Mouse (Mus musculus): ENCODE results near the gene Zfp51.
"Not testable (repeated sequence)": the region's sequence is repeated elsewhere in the genome, so short reads cannot be mapped to it uniquely, and the experiment has no call there.

The Zfp51 gene

DNA sequence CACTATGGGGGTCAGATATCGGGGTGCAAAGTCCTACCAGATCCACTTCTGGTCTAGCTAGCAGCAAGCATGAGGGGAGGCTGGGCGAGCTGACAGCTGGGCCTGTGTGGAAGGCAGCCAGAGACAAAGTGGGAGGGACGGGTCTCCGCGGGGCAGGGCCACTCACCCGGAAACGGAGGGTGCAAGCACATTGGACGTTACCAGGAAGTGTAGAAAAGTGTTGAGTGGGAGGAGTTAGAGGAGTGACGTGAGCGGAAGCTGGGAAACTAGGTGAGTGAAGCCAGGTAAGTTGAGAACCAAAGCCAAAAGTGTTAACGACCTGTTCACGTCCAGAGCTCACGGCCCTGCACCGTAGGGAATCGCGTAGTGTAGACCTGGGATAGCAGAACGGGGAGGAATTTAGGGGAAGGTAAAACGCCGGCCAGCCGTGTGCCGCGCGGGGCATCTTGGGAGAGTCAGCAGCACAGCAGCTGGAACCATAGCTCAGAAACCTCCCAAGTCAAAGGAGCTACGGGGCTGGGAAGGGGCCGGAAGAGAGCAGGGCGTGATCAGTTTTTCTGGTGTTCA lies at the start of gene Zfp51:
Gene Zfp51 (plus strand): TSS at position 237 of the 567 bp plus-strand sequence.
- DNase-seq (ENCODE audit: extremely low spot score, low spot score): peak; percentile 84

DNA sequence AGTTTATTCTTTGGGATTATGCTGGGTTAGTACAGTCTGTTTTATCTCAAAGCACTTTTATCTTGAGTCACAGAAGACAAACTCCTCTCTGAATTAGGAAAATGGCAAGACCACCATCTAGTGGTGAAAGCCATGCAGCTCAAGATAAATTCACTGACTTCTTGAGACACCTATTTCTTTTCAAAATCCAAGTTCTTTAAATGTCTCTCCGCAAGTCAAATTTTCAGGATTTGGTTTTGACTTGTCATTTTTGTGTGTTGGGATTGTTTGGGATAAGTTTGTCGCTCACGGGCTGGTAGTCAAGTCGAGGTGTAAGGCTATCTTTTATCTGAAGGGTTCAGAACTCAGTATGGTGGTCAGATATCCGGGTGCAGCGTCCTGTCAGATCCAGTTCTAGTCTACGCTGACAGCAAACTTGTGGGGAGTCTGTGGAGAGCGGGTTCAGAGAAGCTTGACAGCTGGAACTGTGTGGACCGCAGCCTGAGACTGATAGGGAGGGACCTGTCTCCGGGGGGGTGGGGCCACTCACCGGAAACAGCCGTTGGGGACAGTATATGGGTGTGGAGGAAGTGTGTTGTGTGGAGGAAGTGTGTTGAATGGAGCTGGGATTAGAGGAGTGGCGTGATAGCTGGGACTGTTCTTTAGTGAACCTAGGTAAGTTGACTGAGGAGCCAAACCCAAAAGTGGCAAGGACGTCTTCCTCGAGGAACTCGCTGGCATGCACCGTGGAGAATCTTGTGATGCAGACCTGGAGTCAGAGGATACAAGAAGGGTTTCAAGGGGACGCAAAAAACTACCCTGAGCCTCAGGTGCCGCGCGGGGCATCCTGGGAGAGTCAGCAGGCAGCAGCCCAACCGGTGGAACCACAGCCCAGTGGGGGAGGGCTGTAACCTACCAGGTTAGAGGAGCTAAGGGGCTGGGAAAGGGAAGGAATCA lies 27.2 kb upstream of the Zfp51 start, which contains the start of gene Zfp54:
Gene Zfp54 (plus strand): TSS at position 564 of the 936 bp plus-strand sequence.
- peak; percentile 54 for DNase-seq (ENCODE audit: extremely low spot score, low spot score)

DNA sequence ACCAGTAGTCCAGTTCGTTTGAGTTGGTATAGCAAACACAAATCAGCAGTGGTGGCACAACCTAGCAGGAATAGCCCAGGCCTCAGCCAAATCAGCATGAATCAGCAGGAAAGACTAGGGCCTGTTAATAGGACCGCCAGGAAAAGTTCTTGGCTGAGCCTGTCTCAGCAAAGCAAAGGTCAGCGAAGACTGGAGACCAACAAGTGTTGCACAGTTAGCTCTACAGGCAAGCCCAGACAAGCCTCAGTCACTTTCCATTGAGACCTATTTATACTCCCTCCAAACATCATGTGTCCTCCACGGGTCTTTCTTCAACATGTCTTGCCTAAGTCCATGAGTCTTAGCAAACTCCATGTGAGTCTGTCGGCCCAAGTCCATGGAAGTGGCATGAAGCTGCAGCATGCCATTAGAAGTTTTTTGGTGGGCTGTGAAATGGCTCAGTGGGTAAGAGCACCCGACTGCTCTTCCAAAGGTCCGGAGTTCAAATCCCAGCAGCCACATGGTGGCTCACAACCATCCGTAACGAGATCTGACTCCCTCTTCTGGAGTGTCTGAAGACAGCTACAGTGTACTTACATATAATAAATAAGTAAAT lies 11.3 kb upstream of the Zfp51 start:
- not testable (repeated sequence) for DNase-seq (ENCODE audit: extremely low spot score, low spot score)

DNA sequence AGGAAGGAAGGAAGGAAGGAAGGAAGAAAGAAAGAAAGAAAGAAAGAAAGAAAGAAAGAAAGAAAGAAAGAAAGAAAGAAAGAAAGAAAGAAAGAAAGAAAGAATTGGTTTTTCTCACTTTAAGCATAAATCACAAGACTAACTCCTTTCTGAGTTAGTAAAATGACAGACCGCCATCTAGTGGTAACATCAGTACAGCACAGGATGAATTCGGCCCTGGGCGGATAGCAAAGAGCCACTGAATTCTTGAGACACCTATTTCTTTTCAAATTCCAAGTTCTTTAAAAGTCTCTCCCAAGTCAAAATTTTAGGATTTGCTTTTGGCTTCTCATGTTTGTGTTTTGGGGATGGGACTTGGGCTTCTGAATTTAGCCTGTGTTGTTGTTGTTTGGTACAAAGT lies 505 bp upstream of the Zfp51 start:
- DNase-seq (ENCODE audit: extremely low spot score, low spot score): no peak

DNA sequence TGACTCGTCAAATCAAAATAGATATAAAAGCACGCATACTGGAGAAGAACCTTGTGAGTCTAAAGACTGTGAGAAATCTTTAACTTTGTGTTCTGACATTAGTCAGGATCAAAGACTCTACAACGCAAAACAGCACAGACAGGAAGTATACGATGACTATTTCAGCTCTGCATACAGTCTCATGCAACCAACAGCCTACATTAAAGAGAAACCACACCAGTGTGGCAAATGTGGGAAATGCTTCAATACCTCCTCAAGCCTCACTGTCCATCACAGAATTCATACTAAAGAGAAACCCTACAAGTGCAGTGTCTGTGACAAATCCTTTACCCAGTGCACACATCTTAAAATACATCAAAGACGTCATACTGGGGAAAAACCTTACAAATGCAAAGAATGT lies 13.4 kb downstream of the Zfp51 start:
- no peak for DNase-seq (ENCODE audit: extremely low spot score, low spot score)

DNA sequence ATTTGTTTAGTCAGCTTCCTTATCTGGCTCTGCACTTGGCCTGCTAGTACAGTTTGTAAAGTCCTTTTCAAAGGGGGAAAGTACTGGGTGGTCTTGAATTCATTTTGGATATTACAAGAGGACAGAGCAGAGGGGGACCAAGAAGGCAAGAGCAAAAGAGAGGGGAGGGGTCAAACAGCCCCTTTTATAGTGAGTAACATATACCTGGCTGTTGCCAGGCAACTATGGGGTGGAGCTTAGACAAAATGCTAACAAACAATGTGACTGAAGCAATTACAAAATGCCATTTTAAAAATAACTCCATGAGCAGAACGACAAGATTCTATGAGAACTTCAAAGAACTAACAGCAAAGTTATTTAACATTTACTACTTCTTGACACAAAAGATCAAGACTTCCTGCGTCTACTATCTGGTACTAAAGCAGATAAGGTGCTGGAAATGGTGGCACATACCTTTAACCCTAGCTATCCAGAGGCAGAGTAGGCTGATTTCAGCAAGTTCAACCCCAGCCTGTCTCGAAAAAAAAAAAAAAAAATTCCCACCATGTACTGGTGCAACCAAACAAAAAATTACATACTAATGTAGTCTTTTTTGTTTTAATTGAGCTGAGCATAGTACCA lies 22.0 kb downstream of the Zfp51 start:
- no peak for DNase-seq (ENCODE audit: extremely low spot score, low spot score)

DNA sequence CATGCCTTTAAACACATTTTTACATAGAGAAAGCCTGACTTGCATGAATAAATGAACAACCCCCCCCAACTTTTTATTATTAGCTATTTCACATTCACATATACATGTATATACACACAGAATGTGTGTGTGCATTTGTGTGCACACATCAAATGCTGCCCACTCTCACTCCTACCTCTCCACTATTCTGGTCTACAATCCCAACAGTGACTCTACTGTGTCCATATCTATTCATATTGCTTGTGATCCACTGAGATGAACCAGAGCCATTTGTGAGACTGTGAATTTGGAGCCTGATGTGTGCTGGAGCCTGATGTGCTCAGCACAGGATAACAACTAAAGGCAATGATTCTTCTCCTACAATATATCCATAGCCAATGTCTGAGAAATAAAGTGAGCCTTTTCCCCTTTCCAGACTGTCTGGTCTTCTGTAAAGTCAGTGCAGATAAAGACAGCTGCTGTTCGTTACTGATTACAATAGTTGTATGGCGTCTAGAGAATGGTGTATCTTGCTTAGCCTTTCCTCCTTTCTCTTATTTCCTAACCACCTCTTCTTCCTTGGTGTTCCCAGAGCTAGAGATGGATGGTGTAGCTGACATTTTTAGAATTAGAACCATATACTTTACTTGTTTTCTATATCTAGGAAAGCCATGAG lies 22.6 kb downstream of the Zfp51 start:
- no peak for DNase-seq (ENCODE audit: extremely low spot score, low spot score)

DNA sequence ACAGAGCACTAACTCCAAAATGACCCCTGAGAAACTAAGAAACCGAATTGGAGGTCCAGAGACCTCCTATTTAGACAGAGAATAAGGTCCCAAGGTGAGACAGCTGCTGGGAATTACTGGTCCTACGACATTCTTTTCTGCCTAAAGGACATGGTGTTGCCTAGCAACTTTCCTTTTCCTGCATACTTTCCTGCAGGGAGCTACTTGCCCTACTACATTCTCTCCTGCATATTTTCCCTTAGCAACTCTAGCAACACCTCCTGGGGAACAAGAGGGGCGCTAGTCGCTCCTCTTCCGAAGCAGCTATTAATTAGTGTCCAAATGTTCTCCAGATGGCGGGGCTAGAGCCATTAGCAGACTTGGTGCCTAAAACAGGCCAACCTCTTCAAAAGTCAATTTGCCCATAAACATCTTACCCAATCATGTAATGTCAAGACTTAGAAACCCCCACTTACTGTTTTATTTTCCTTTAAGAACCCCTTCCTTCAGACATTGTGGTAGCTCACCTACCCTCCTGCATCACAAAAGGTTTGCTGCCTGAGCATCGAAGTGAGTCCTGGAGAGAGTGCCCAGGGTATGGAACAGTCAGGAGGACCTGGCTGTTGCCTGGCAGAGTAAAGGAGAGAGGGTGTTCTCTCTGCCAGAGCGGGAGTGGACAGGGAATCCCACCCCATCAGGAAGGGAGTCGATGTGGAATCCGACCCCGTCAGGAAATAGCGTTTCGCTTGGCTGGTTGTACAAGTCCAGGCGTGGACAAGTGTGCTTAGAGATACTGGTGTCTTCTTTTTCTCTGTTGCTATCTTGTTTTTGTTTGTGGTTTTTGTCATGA lies 23.4 kb downstream of the Zfp51 start:
- peak; percentile 30 for DNase-seq (ENCODE audit: extremely low spot score, low spot score)

DNA sequence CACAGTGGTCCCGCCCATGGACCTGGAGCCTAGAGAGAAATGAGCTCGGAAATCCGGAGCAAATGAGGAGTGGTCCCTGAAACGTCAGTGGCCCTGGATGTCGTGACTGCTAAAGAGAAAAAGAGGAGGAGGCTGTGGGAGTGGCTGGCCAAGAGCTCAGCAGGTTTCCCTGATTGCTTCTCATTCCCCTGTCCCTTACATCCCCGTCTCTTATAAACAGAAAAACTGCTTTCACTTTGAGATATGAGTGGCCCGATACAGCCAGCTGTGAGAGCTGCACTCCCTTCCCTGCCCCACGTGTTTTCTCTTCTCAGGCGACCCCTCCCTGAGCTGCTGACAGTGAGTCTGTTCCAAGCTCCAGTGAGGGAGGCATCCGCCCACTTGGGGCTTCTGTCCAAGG lies 24.6 kb downstream of the Zfp51 start:
- not testable (repeated sequence) for DNase-seq (ENCODE audit: extremely low spot score, low spot score)

DNA sequence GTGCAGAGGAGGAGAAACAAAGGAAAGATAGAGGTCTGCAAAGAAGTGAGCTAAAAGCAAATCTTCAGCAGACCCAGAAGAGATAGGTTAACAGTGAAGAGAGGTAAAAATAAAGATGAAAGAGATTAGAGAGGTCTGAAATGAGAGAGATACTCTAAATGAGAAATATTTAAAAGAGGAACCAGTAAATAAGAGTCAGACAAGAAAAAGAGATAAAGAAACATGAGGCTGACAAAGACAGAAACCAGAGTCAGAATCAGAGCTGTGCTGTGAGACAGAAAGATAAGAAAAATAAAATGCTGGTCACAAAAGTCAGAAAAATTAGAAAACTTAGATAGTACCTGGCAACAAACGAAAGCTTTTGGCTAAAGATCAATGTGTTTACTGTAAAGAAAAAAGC lies 25.1 kb downstream of the Zfp51 start:
- not testable (repeated sequence) for DNase-seq (ENCODE audit: extremely low spot score, low spot score)

DNA sequence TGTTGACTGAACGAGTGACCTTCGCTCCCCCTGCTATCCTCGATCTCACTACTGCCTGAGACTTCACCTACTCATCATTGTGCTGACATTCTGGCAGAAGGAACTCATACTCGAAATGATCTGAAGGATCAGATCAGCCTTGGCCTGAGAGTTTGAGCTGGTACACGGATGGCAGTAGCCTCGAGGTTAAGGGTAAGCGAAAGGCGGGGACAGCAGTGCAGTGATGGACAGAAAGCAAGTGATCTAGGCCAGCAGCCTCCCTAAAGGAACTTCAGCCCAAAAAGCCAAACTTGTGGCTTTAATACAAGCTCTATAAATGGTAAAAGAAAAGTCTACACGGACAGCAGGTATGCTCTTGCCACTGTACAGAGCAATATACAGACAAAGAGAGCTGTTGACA lies 26.2 kb downstream of the Zfp51 start:
- not testable (repeated sequence) for DNase-seq (ENCODE audit: extremely low spot score, low spot score)

DNA sequence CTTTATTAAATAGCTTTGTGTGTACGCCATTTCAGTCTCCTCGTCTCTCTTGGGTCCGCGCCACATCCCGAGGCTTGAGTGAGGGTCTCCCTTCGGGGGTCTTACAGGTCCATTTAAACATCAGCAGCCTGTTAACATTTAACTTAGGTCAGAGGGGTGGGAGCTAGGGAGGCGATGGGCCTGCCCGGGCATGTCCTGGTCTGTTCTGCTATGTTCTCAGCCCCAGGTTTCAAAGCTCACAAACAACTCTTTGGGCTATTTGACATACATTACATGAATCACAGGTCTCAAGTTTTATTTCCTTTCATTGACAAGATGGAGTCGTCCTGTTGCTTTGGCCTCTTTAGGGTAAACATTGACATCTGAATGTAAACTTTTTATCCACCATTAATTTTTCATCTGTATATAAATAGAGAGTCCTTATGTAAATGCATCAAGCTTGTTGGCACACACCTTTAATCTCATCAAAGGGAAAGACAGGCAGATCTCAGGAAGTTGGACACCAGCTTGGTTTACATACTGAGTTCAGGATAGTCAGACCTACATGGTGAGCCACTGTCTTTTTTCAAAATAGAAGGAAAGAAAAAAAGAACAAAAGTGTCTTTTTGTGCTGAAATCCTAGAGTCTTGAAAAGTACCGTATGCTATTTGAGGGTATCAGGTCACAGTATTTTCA lies 28.1 kb downstream of the Zfp51 start:
- DNase-seq (ENCODE audit: extremely low spot score, low spot score): not testable (repeated sequence)

DNA sequence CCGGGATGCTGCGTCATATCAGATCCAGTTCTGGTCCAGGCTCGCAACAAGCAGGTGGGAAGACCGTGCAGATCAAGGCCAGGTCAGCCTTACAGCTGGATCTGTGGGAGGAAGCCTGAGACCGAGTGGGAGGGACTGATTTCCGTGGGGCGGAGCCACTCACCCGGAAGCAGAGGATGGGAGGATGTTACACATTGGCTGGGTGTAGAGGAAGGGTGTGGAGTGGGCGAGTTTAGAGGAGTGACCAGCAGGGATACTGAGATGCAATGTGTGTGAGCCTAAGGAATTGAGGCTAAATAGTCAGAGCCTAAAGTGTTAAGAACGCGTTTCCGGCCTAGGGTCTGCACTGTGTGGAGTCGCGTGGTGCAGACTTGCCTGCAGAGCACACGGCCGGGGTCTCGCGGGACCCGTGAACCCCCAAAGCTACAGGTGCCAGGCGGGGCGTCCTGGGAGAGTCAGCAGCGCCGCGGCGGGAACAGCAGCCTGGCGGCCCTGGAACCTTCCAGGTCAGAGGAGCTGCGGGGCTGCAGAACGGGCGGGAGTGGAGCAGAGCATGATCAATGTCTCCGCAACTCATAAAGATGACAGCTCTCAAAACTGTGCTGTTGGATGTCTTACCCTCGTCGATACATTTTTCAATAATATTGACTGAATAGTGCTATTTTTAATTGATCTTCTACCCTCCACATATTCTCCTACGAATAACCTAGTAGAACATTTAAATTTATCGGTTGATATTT lies 38.8 kb downstream of the Zfp51 start, which contains the start of gene Zfp53:
Gene Zfp53 (plus strand): TSS at position 239 of the 740 bp plus-strand sequence.
- DNase-seq (ENCODE audit: extremely low spot score, low spot score): peak; percentile 76

DNA sequence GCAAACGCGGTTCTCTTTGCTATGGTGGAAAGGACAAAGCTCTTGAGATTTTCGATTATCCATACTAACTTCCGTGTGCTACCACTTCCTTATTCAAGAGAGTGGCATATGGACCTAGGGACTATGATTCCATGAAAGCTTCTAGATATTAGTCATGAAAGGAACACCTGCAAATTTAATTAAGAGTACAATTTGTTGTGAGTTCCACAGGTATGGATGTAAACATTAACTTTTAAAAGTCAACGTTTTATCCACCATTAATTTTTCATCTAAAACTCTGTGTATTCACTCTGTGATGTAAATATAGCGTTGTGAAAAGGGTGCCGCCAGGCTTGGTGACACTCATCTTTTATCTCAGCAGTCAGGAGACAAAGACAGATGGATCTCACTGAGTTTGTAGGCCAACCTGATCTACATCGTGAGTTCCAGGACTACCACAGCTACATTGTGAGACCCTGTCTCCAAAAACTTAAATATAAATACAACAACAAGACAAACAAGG lies 39.4 kb downstream of the Zfp51 start:
- no peak for DNase-seq (ENCODE audit: extremely low spot score, low spot score)

DNA sequence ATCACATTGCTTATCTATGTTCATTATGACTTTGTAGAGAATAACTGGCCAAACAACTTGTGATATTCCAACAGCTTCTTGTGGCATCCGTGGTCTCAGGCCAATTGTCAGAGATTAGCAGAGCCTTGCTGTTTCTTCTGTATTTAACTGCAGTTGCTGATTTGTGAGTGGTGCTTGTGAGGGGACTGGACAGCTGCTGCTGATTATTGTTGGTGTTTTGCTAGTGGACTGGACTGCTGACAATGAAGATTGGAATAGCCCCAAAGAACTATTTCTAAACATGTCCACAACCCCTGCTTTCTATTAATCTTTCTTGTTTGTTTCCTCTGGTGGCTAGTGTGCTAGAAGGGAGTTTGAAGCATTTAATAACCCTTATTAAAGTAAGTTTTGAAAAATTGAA lies 51.2 kb downstream of the Zfp51 start:
- DNase-seq (ENCODE audit: extremely low spot score, low spot score): no peak

DNA sequence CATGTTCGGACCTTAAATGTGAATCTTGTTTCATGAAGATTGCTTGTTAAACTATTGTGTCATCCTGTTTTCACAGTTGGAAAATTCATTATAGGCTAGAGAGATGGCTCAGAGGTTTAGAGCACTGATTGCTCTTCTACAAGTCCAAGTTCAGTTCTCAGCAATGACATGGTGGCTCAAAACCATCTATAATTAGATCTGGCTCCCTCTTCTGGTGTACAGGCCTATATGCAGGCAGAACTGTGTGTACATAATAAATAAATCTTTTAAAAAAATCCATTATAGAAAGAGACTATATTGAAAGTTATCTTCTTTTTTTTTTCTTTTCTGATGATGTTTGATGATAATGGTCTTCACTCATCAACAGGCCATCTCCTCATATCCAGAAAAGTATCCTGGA lies 54.4 kb downstream of the Zfp51 start:
- DNase-seq (ENCODE audit: extremely low spot score, low spot score): no peak

DNA sequence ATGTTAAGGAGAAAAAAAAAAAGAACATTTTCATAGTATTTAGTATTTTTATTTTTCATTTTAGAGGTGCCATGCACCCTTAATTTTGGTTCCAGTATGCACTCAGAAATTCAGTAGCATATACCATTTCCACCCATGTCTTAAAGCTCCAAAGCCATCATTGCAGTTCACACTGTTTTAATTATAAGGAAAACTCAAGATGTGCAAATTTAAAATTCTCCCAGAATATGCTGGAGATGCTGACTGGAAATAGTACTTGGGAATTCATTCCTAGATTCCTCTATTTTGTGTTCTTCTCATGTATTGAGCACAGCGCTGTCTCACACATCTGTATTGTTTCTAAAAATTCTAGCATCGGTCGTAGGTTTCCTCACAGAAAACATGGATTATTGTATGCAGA lies 56.1 kb downstream of the Zfp51 start:
- no peak for DNase-seq (ENCODE audit: extremely low spot score, low spot score)

DNA sequence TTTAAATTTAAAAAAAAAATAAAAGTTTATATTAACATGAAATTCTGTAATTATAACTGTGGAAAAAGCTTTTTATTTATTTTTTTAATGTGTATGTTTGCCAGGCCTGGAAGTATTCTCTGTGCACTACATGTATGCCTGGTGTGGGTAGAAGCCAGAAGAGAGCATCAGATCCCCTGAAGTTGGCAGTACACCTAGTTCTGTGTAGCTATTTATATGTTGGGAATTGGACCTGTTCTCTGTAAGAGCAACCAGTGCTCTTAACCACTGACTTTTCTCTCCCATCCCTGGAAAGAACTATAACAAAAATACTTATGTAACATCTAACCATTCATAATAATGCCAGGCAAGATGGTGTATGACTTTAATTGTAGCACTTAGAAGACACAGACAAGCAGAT lies 59.6 kb downstream of the Zfp51 start:
- no peak for DNase-seq (ENCODE audit: extremely low spot score, low spot score)
